Mouse (Mus musculus) subcutaneous adipose tissue, adult 2 months (tissue): ENCODE results near the gene Ogfrl1. TPM values are rescaled to one million over a fixed set of nuclear protein-coding genes. Genes with fewer than 3 reads are reported as not detected.

Experiments
- polyA plus RNA-seq: library from polyadenylated mRNA; depleted of rRNA; stranded (reverse); fragments of >200 nt; gene quantifications from 2 replicates; pipeline ENCODE4 v1.2.3, GENCODE M21; 2012; ENCODE audit warnings: low replicate concordance; rRNA removed

Gene Ogfrl1
- polyA plus RNA-seq = 2.6 and 7.4 TPM in 2 replicates

GRCm38 (mm10) chr1:23397623-23398022 lies at the start of gene Ogfrl1:
TSS of gene Ogfrl1 (minus strand) at chr1:23397772.

